Mouse (Mus musculus): ENCODE measurements at regions not wholly inside any gene's neighbourhood (a gene's known extent, or its start where the extent isn't known, plus 50 kb on each side); places are given as distances from the start of the nearest gene placed in this dataset.

DNA sequence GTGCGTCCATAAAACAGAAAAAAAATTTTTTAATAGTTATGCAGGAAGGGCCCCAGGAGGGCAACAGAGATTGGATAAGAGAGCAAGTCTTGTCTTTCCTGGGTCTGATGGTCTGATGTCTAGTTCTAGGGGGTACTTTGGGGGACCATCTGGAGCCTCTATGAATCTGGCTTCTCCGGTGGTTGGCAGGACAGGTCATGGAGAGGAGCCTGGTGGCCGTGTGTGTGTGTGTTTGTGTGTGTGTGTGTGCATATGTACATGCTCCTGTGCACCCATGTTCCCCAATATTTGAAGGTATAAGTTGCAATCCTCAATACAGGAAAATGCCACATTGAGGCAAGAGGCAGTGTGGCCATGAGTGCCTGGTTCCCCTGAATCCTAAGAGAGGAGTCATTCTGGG lies 72.5 kb upstream of the Wnt7b start:
- TF ChIP-seq CTCF (conservative IDR thresholded peaks at IDR 0.05; ENCODE audit: low read length) (no peak), NANOG (IDR thresholded peaks at IDR 0.05; ENCODE audit: borderline replicate concordance, low read length) (no peak), POU5F1 (IDR thresholded peaks at IDR 0.05; ENCODE audit: borderline replicate concordance, low read length) (no peak)

Measured in E14TG2a.4 (cell line).